Mouse (Mus musculus) B cell, adult 2 months (primary cell): Measurements from ENCODE around the gene Scamp1.

Experiments
- DNase-seq, 2 experiments: peaks; one replicate each; pipeline ENCODE4 v3.0.0; 2022

Gene Scamp1

DNA sequence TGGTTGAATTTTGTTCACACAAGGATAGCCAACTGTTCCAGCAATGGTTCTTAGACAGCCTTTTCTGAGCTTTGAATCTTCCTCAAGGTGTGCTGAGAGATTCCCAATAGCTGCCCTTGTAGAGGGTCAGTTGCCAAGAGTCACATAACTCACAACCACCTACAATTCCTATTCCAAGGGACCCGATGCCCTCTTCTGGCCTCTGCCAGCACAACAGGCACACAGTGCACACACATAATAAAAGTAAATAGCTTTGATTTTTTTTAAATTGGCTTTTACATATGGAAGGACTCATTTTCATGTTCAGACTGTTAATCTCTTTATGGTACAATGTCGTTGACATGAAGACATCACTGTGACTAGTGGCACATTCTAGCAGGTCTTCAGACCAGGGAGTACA lies 72.9 kb downstream of the Scamp1 start:
- no peak for DNase-seq

DNA sequence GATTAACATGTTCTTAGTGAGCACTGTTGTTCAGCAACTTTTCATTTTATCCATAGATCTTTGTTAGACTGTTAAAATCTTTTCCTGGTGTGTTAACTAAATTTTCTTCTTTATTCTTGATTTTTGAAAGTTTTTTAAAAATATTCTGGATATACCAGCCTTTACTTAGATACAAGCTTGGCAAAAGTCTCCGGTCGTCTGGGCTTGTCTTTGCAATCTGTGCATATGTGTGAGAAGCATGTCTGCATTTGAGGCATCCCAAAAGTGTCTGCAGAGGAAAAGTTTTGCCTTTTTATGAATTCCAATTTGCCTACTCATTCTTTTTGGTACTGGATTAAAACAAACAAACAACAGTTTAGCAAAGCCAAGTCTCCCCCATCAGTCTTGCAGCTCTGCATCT lies 73.5 kb downstream of the Scamp1 start:
- DNase-seq = no peak

DNA sequence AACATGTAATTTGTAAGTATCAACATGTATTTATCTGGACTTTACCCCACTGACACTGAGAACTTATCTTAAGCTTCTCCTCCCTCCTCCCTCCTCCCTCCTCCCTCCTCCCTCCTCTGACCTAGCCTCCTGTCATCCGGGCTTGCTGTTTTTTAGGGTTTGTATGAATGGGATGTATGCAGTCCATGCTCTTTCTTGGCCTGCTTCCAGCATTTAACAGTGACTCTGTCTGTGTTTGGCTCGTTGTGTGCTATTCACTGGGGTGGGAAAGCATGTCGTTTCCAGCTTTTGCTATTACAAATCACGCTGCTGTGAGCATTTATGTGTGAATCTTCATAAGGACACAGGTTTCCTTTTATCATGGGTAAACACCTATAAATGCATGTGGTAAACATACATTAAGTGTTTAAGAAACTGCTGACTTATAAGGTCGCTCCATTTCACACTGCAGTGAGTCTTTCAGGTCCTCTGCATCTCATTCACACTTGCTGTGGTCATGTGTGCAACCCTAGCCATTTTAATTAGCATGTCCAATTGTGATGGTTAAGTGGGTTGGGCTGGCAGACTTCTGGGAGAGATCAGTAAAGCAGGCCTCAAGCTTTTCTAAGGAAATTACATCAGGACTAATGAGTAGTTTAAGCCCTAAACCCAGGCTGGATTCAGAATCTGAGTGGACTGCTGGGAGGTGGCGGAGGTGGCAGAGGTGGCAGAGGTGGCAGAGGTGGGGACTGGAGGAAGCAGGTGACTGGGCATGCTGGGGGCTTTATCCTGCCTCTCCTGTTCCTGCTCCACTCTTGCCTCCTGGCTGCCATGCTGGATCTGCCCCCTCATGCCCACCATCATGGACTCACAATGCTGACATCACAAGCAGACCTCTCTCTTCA lies 74.2 kb downstream of the Scamp1 start:
- no peak for DNase-seq

DNA sequence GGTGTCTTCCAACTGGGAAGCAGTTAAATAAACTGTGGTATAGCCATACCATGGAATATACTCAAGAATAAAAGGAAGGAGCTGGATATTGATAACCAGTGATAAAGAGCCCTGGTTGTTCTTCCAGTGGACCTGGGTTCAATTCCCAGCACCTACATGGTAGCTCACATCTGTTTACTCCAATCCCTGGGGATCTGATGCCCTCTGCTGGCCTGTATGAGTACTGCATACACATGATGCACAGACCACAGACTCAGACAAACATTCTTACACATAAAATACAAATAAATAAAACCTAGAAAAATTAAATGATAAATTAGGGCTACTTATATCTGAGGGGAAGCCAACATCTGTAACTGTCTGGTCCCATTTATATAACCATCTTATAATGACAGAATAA lies 76.8 kb downstream of the Scamp1 start:
- peak; percentile 4 to 6 for DNase-seq

DNA sequence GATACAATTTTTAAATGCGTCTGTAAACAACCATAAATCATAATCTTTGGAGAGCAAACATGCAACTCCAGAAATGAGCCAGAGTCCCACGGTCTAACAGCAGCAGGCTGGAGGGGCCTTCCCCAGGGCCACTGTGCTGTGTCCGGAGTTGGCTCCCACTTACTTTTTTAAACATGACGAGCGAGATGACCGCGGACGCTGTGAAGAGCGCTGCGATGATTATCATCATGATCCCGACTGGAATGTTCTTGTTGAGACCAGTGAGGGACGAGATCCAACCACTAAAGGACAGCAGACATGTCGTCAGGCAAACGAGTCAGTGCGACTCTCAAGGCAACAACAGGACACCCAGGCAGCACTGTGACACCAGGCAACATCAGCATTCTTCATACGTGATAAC lies 77.7 kb downstream of the Scamp1 start:
- DNase-seq = no peak

DNA sequence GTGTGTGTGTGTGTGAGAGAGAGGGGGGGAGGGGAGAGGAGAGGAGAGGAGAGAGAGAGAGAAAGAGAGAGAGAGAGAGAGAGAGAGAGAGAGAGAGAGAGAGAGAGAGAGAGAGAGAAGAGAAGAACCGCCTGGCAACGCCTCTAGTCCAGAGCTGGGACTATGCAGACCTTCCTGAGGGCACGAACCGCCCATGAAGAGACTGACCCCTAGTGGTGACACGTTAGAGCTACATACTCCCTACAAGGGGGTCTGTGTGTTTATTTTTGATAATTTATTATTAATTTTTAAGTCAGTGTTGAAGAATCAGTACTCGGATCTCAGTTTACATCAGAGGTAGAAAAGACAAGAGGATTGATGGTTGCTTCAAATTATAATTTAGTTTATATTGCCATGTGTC lies 80.4 kb downstream of the Scamp1 start:
- DNase-seq = peak; percentile 21 to 29

DNA sequence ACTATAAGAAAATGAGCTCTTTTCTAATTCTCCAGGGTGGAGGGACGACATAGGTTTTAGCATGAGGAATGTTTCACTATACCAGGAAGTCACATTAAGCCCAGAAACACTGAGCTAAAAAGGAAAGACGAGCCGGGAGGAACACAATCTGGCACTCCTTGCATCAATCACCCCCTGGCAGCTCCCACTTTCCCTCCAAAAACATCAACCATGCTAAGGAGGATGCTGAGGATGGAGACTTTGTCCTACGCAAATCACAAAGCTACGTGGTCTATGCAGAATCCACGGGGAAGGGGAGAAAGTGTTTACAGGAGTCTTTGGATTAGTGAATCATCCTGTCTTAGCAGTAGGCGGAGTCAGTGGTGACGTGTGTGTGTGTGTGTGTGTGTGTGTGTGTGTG lies 85.8 kb downstream of the Scamp1 start:
- DNase-seq = no peak

DNA sequence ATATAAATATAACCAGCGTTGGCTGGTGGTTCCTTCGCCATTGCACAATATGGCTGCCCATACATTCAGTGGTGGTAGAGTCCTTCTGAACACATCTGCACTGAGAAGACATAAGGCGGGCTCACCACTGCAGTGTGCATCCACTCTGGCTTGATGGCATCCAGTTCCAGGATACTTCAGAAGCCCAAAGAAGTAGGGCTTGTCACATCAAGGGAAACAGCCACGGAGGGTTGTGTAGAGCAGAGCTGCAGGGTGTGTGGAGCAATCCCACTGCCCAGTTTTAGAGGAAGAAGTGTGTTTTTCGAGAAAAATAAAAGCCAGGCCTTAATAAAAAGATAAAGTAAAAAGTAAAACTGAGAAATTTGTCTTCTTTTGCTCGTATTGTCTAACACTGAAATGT lies 87.0 kb downstream of the Scamp1 start:
- DNase-seq = no peak

DNA sequence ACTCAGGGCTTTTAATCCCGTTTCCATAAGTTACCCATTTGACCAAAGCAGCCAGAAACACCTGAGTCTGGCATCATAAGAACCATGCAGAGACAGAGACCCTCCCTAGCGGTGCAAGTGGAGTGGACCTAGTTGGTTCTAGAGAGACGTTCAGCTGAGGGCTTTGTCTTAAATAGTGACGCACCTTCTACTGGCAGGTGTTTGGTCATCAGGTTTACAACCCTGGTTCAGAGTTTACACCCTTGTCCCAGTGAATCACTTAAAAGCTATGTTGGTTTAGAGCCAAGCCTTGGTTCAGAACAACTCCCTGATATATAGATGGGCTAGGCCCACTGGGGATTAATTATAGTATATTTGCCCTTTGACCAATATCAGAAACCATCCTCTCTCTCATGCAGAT lies 92.4 kb downstream of the Scamp1 start:
- no peak for DNase-seq

DNA sequence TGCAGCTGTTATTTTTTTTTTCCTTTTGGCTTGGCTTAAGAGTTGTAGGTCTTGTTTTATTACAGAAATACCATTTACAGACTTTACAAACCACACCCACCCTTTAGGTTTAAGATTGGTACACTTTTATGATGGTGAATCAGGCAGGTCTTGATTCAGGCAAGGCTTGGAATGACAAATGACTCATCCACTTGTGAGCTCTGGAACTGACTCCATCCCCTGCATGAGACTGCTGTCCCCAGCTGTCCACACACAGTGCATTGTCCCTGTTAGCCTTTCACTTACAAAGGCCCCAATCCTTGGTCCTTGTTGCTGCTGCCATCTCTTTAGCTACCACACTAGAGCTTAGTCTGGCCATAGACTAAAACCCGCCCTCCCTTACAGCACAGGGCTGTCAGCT lies 95.3 kb downstream of the Scamp1 start:
- DNase-seq = no peak

DNA sequence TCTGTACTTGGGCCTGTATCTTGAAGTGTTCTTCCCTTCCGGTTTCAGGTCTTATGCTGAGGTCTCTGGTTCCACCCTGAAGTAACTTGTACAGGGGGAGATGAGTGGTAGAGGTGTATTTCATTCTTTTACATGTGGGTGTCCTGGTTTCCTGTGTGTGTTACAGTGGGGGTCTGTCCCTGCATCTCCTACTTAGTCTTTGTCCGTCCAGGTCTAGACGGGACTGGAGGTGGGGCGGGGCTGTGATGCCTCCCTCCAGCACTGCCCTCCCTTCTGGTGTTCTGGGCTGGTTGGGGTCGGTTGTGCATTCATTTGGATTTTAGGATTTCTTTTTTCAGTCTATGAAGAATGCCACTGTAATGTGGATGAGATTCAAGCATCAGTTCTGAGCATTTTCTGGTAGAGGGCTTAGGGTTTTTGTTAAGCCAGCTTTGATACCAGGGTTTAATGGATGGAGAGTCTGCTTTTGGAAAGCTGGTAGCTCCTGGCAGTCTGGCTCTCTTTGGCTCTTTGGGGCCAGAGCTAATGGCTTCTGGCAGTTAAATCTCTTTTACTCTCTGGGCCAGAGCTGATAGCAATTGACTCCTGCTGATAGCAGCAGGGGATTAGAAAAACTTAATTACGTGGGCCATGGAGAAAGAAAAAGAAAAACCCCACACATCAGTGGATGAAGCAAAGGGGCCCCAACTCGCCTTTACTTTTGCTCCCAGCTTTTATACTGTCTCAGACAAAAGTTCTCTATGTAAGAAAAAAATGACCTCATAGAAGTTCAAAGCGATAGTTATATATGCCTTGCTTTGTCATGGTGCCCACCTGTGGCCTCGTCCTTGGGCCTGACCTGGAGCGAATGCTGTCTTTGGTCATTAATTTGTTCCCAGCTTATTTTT lies 97.2 kb downstream of the Scamp1 start:
- DNase-seq = no peak

DNA sequence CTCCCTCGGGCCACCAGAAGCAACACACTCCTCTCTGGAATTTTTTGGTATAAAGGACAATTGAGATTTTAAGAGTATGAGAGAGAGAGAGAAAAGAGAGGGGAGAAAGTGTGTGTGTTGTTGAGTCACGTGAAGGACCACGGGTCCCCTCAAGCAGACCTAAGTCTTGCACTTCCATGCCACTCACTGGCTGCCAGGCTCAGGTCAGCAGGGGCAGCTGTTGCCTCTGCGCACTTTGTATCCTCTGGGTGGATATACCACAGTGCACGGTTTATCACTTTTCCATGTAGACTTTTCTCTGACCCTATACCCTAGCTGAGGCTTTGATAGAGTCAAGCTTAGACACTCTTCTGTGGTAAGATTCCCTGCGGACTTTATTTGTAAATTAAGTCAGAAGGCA lies 100.0 kb downstream of the Scamp1 start:
- no peak for DNase-seq

DNA sequence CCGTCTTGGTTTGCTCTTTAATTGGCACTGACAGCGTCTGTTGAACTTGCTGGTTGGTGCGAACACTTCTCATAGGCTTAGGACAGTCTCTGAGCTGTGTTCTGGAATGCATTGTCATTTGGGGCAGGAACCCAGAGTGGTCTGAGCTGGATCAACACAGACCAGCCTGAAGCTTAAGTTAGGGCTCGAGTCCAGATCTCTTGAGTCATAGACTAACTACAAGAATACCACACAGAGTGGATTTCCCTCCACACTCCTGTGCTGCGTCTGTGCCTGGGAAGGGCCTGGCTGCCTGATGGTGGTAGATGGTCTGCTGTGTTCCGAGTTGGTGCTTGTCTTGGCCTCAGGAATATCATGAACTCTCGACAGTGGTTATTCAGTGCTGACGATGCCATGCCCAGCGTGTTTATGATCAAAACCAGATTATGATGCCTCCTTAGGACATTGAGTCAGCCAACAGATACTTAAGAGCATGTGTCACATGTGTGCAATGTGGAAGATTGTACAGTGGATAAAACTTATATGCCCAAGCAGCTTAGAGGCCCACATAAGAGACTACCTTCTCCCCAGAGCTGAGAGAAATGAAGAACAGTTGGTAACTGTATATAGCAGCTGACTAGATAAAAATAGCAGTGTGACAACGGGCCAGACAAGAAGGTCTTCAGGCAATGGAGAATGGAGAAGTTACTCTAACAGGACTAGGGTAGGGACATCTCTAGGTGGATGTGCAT lies 100.8 kb downstream of the Scamp1 start:
- no peak for DNase-seq

DNA sequence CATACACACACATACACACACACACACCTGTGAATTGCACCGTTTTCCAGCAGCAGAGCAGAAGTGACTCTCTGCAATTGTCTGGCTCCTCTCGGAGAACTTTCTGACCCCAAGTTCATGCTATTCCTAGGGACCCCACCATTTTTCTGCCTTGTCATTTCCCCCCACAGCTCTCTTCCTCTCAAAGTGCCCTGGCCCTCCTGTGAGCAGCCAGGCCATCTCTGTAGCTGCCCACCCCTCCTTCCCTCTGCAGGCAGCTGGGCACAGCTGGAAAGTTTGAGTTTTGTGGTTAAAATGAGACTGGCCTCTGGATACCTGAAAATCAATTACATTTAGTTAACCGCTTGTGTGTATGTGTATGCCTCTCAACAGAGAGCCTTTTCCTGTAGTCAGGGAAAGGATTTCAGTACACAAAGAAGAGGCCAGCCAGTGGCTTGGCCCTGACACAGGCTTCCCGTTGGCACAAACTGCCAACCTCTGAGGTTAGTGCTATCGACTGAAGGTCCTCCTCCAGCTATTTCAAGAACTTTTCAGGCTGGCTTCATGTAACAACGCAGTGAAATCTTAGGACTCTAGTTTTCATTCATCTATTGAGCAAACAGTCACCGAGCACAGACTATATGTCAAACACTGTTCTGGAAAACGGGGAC lies 102.2 kb downstream of the Scamp1 start:
- no peak for DNase-seq

DNA sequence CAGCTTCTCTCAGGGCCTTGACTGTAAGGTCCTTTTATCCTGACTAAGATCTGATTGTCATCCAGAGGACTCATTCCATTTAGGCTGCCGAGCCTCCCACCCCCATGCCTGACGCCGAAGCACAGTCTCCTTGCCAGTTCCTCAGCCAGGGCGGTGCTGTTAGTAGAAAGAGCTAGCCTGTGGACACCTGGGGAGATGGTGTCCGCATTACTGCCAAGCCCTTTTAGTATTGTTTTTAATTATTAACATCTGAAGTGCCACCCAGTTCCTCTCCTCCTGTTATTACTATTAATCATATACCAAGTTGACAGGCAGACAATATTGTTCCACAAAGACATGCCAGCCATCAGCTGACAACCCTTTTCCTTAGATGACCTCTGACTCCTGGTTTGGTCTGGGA lies 103.6 kb downstream of the Scamp1 start:
- DNase-seq = no peak

DNA sequence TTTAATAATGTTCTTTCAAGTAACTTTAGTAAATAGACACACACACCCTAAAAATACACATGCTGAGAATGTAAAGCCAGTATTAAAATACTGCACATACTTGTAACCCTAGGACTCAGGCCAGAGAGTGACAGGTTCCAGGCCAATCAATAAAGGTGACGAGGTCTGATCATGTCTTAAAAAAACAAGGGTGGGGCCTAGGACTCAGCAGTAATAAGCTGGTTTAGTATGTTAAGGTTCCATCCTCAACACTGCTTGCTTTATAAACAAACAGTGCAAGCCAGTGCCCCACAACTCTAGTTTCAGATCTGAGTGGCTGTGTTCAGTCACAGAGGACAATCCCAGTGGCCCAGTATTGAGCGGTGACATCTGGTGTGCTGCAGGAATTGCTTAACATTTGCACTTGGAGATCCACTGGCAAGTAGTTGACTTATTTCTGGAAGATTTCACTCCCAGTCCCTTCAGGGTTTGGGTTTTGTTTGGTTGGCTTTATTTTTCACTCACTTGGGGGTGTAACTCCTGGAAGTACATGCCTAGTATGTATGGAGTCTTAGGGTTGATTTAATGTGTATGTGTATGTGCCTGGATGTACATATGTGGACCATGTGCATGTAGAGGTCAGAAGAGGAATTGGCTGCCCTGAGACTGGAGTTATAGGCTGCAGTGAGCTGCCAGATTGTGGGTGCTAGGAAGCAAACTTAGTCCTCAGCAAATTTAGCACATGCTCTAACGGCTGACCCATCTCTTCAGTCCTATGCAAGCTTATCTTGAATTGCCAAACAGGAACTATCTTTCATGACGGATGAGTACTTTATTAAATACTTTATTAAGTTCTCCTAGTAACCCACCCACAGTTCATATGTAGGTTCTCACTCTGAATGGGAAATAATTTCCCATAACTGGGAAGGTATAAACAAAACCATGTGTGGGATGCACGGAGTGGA lies 104.9 kb downstream of the Scamp1 start:
- DNase-seq = no peak

DNA sequence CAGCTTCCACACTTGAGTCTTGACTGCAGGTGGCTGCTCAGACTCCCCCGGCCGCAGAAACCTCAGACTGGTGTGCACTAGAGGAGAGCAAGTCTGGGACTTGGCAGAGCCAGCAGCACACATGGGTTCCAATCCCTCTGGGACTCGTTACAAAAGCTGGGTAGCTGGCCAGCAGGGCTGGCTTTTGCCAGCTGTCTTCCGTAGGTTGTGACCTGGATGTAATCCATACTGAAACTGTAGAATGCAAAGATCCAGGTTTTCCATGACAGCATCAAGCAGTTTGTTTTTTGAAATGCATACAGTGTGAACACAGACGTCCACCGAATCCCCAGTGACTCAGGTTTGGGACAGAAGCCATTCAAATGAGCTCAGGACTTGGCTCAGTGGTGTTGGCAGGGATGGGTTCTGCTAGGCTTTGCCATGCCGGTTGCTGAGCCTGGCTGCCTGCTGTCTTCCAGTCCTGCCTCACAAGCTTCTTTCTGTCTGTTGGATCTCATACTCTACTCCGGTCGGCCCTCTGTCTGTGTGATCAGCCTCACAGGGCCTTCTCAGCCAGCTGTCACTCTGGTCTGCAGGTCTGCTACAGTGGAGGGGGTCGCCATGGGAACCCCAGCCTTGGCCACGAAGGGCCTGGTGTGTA lies 107.1 kb downstream of the Scamp1 start:
- DNase-seq = no peak

DNA sequence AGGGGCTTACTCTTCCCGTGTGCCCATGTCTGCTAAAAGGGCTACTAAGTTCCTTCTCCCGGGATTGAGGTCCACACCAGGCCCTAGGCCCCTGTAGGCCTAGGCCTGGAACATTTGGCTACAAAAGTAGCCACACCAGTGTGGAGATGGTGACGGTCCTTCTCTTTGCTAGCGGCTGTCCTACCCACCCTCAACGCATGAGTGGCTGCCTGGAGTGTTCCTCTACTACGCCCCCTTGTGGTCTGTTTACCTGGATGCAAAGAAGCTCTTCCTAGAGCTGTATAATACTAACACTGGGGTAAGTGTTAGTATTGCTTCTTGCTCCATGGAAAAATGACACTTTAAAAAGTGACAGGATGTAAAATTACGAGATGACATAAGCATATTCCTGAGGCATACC lies 108.5 kb downstream of the Scamp1 start:
- no peak for DNase-seq

DNA sequence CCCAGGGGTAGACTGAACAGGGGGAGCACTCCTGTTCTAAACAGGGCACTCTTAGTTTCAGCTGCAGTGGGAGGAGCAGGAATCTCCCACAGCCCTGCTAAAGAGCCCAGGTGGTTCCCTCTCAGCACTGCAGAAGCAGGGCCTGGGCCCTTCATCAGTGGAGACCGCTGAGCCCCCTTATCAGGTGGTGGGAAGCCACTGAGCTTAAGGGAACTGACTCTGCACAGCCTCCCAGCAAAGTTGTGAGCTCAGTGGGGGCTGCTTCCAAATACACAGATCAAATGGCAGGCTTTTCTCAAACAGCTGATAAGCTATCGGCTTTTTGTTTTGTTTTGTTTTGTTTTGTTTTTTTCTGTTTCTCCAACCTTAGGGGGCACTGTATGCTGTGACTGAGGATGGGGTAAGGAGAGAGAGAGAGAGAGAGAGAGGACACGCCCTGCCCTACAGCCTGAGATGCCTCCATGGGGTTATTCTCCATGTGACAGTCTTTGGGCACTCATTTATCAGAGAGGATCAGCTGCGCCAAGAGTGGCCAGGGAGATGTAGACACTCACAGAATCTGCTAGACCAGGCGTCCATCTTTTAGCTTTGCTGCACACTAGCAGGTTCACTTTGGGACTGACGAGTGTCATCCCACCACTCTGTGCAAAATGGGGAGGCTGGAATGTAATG lies 110.1 kb downstream of the Scamp1 start:
- no peak for DNase-seq

DNA sequence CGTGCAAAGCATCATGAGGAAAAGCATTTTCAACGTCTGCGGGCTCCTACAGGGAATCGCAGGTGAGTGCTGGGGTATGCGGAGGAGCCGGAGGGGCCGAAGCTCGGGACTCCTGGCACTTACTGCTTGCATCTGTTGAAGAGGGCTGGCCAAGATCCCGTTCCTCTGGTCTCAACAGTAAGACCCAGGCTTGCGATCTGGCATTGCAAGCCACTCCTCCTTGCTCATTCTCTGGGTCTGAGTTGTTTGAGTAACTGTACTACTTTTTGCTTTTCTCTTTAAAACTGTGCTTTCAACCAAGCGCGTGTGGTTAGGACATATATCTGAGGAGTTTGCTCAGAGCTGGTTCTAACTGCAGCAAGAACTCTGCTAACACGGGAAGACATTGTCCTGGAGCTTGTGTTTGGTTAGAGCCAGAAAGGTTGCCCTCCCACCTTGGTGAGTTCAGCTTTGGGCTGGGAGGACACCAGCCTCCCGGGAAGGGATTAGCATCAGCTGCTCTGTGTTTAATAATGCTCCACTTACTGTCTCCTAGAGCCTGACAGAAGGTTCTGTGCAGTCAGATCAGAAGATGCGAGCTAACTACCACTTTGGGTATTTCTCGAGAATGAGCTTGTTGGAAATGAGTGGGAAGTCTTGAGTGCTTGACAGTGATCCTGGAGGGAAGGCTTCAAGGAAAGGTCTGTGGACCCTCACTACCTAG lies 110.9 kb downstream of the Scamp1 start:
- DNase-seq = no peak
